Comparison of ENCODE assay signal across 25 mouse cellular contexts in the genomic region with DNA sequence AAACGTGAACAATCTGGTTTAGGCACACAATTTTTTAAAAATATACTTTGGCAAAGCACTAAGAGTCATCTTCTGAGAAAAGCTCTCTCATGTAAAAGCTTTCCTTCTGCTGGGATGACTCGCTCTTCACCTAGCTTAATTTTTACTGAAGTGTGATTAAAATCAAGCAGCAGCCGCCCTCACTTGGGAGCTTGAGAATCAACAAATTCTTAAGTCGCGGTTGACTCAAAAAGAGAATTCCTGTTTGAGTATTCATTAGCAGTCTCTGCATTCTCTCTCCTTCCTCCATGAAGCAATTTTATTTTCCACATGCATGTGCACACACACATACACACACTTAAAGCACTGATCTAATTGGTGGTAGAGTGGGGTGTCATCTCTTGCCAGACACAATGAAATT. TPM values are rescaled to one million over a fixed set of nuclear protein-coding genes. Genes with fewer than 3 reads are reported as not detected.
DNase-seq lines count a peak whose midpoint lies in the region; ATAC-seq and TF ChIP-seq lines count a peak whose summit lies in the region.
"Had no signal": no experiment of that assay in that cellular context is flagged by ENCODE, and none has a peak within 500 bp of the region (broad histone marks: within the 10 kb centered on the region; RNA-seq: fewer than 3 reads in every experiment).

No protein-coding gene starts in this region.

- dilution Hi-C loops in CH12.LX (cut with MboI; ENCODE audit: extremely low pct_ligation_motif_present, extremely low pct_unique_long_range_greater_than_20kb, low sequenced_read_pairs) = no loop called here

- H3K79me2 ChIP-seq in CH12.LX (replicated peaks; ENCODE audit: control insufficient read depth, extremely low read depth, insufficient read depth, poor library complexity, severe bottlenecking) = no peaks in the 10 kb centered on the region

- H3K9ac ChIP-seq in CH12.LX (ENCODE audit: insufficient read depth, low read depth) = no peak overlapping the region
- no peak overlapping the region for H3K9ac ChIP-seq in kidney, embryonic 16.5 days (replicated peaks; ENCODE audit: low read length)
- H3K9ac ChIP-seq: embryonic facial prominence, embryonic 12.5 days; forebrain, embryonic 13.5 days; forebrain, embryonic 15.5 days; forebrain, postnatal 0 days had no signal

- no peaks in the 10 kb centered on the region for H3K36me3 ChIP-seq in CH12.LX (replicated peaks in 1 of 2; ENCODE audit: control insufficient read depth in 1 of 2, insufficient read depth in 1 of 2, low read length in 1 of 2)
- H3K36me3 ChIP-seq in kidney, embryonic 16.5 days (ENCODE audit: insufficient read depth, low read length) = no peaks in the 10 kb centered on the region
- H3K36me3 ChIP-seq: embryonic facial prominence, embryonic 10.5 days; embryonic facial prominence, embryonic 12.5 days had no signal

- WGBS in kidney, embryonic 16.5 days = 77% methylated on average over 5 of the region's 5 CpGs

- TF ChIP-seq RAD21 in CH12.LX (IDR thresholded peaks at IDR 0.05; ENCODE audit: low read depth, low read length) = no peak

- in situ Hi-C loops in CH12.LX (cut with MboI; ENCODE audit: low pct_ligation_motif_present, low pct_unique_long_range_greater_than_20kb, low sequenced_read_pairs) = no loop called here

- TF ChIP-seq CTCF in CH12.LX (conservative IDR thresholded peaks at IDR 0.05 in 1 of 2, IDR thresholded peaks at IDR 0.05 in 1 of 2; ENCODE audit: low read depth in 2 of 2, low read length in 2 of 2) = no peak

- no peak overlapping the region for H3K4me3 ChIP-seq in CH12.LX (replicated peaks in 1 of 3; ENCODE audit: low read depth in 2 of 3, low read length in 2 of 3, poor library complexity in 1 of 3)
- no peak overlapping the region for H3K4me3 ChIP-seq in kidney, embryonic 16.5 days (ENCODE audit: low read length)
- H3K4me3 ChIP-seq: embryonic facial prominence, embryonic 10.5 days; embryonic facial prominence, embryonic 12.5 days; forebrain, embryonic 13.5 days; forebrain, embryonic 15.5 days had no signal

- no peaks in the 10 kb centered on the region for H3K27me3 ChIP-seq in CH12.LX (replicated peaks)
- H3K27me3 ChIP-seq in kidney, embryonic 16.5 days (ENCODE audit: insufficient read depth, low read length) = no peaks in the 10 kb centered on the region
- H3K27me3 ChIP-seq: embryonic facial prominence, embryonic 12.5 days; forebrain, embryonic 13.5 days; forebrain, embryonic 15.5 days had no signal

- 0 out of 4 replicates have a peak, but pooled peaks cover 0 to 2% of the 10 kb centered on the region in 2 experiments for H3K4me1 ChIP-seq in CH12.LX (ENCODE audit: control insufficient read depth in 1 of 2, insufficient read depth in 2 of 2)
- no peaks in the 10 kb centered on the region for H3K4me1 ChIP-seq in kidney, embryonic 16.5 days (ENCODE audit: insufficient read depth, low read length)
- H3K4me1 ChIP-seq: embryonic facial prominence, embryonic 10.5 days; embryonic facial prominence, embryonic 12.5 days; forebrain, embryonic 13.5 days; forebrain, embryonic 15.5 days had no signal

- peak; percentile 58; the same call in 1 of the 2 replicates for TF ChIP-seq EP300 in CH12.LX (IDR thresholded peaks at IDR 0.05; ENCODE audit: low read length)

- no peak overlapping the region for H3K27ac ChIP-seq in CH12.LX (ENCODE audit: insufficient read depth, low read depth)
- no peak overlapping the region for H3K27ac ChIP-seq in kidney, embryonic 16.5 days (ENCODE audit: low read length)
- H3K27ac ChIP-seq: embryonic facial prominence, embryonic 10.5 days; embryonic facial prominence, embryonic 12.5 days; forebrain, embryonic 13.5 days; forebrain, embryonic 15.5 days had no signal

- TF ChIP-seq POLR2A in CH12.LX (IDR thresholded peaks at IDR 0.05; ENCODE audit: low read depth, low read length) = no peak

- DNase-seq in heart, adult 11 months = peak; percentile 64
- no peak for DNase-seq in heart, adult 9 months (ENCODE audit: low spot score in 2 of 2)
- DNase-seq in CH12.LX (ENCODE audit: extremely low read depth) = no peak
- peak; percentile 29 for DNase-seq in induced T-regulatory cell, adult 2 months (ENCODE audit: low read depth)
- DNase-seq in adrenal gland, adult (ENCODE audit: inconsistent age in 2 of 2, low spot score in 1 of 2) = no peak
- DNase-seq in adrenal gland, postnatal 25 days = no peak
- DNase-seq: adrenal gland, adult 8-10 months; adrenal gland, postnatal 14 days; B cell, adult 2 months; cerebellum, adult 11-12 months; cerebellum, adult 2 months; cerebellum, adult 9-10 months; cerebellum, postnatal 10 days; cerebellum, postnatal 25 days; forebrain, postnatal 0 days had no signal

- no peaks in the 10 kb centered on the region for H3K9me3 ChIP-seq in CH12.LX (replicated peaks; ENCODE audit: low read length)
- no peaks in the 10 kb centered on the region for H3K9me3 ChIP-seq in kidney, embryonic 16.5 days (ENCODE audit: low read length)
- H3K9me3 ChIP-seq: embryonic facial prominence, embryonic 10.5 days; embryonic facial prominence, embryonic 12.5 days; forebrain, embryonic 13.5 days; forebrain, embryonic 15.5 days had no signal

- ATAC-seq in kidney, embryonic 16.5 days (ENCODE audit: low FRiP score, low TSS enrichment) = no peak
- ATAC-seq: CD4-positive, CD25-positive, alpha-beta regulatory T cell, adult 4 months; forebrain, embryonic 13.5 days; forebrain, embryonic 15.5 days; forebrain, postnatal 0 days had no signal

- H3K4me2 ChIP-seq in CH12.LX (ENCODE audit: insufficient read depth, low read depth, poor library complexity, severe bottlenecking) = no peak overlapping the region
- no peak overlapping the region for H3K4me2 ChIP-seq in kidney, embryonic 16.5 days (replicated peaks; ENCODE audit: low read depth, low read length)
- H3K4me2 ChIP-seq: embryonic facial prominence, embryonic 12.5 days; forebrain, embryonic 13.5 days; forebrain, embryonic 15.5 days had no signal

TF ChIP-seq in CH12.LX, 34 proteins besides CTCF, POLR2A, EP300 and RAD21:
- no peak for TF ChIP-seq KAT2A (IDR thresholded peaks at IDR 0.05; ENCODE audit: insufficient replicate concordance, low read length)
- no peak for TF ChIP-seq ZNF384 (IDR thresholded peaks at IDR 0.05; ENCODE audit: low read depth, low read length)
- TF ChIP-seq ELF1 (IDR thresholded peaks at IDR 0.05; ENCODE audit: low read depth, low read length) = no peak
- no peak for TF ChIP-seq ZC3H11A (IDR thresholded peaks at IDR 0.05; ENCODE audit: low read depth, low read length)
- TF ChIP-seq JUN (IDR thresholded peaks at IDR 0.05; ENCODE audit: insufficient read depth, low read depth, low read length) = peak; percentile 57; the same call in 1 of the 2 replicates
- TF ChIP-seq HCFC1 (IDR thresholded peaks at IDR 0.05; ENCODE audit: low read depth, low read length) = no peak
- no peak for TF ChIP-seq POLR2AphosphoS2 (IDR thresholded peaks at IDR 0.05; ENCODE audit: low read depth, low read length)
- no peak for TF ChIP-seq MEF2A (IDR thresholded peaks at IDR 0.05; ENCODE audit: borderline replicate concordance, low read depth, low read length)
- no peak for TF ChIP-seq ZKSCAN1 (IDR thresholded peaks at IDR 0.05; ENCODE audit: borderline replicate concordance, low read depth, low read length)
- no peak for TF ChIP-seq CHD1 (IDR thresholded peaks at IDR 0.05; ENCODE audit: low read depth, low read length)
- no peak for TF ChIP-seq CHD2 (IDR thresholded peaks at IDR 0.05; ENCODE audit: low read length)
- peak; percentile 83 for TF ChIP-seq IRF4 (IDR thresholded peaks at IDR 0.05; ENCODE audit: low read depth, low read length)
- no peak for TF ChIP-seq USF2 (conservative IDR thresholded peaks at IDR 0.05; ENCODE audit: low read depth, low read length)
- no peak for TF ChIP-seq RCOR1 (conservative IDR thresholded peaks at IDR 0.05; ENCODE audit: low read depth, low read length)
- TF ChIP-seq ZMIZ1 (IDR thresholded peaks at IDR 0.05; ENCODE audit: low read depth, low read length) = no peak
- TF ChIP-seq BHLHE40 (IDR thresholded peaks at IDR 0.05; ENCODE audit: low read depth, low read length) = 0 out of 2 replicates have a peak, but pooled peaks have one; percentile 24
- TF ChIP-seq JUND (conservative IDR thresholded peaks at IDR 0.05; ENCODE audit: low read depth, low read length) = peak; percentile 57; the same call in 1 of the 2 replicates
- no peak for TF ChIP-seq MAFK (IDR thresholded peaks at IDR 0.05; ENCODE audit: insufficient replicate concordance, low read length)

RNA-seq across cellular contexts. Expression of gene Sult6b2, which starts 21.1 kb away (rescaled TPM):
- total RNA-seq in CH12.LX (2012; rRNA removed) (0.08 and 0.25 TPM in 2 replicates), CH12.LX (2014; rRNA removed) (0.49 and 0.54 TPM in 2 replicates)
- 1.1 and 1.8 TPM in 2 replicates for polyA plus RNA-seq in CH12.LX (2012; ENCODE audit: insufficient read length, low read depth)
- not detected in 2 replicates for total RNA-seq in adrenal gland, postnatal 25 days (2021)
- polyA plus RNA-seq in kidney, embryonic 16.5 days (2015; fragmentation: Nextera tagmentation; extraction: Ambion mirVana) = not detected in 2 replicates
- total RNA-seq: adrenal gland, adult 18-20 months; adrenal gland, adult 8-10 months; adrenal gland, postnatal 14 days; adrenal gland, postnatal 4 days; MEL had no signal
- polyA plus RNA-seq: CD4-positive, CD25-positive, alpha-beta regulatory T cell, adult 4 months; embryonic facial prominence, embryonic 10.5 days; embryonic facial prominence, embryonic 12.5 days; embryonic facial prominence, embryonic 14.5 days; forebrain, embryonic 13.5 days had no signal

Comparison
In these comparisons a context has a peak if more than half of its experiments do, and no peak if none do; other contexts are left out.
1. DNase-seq: peak in heart, adult 11 months (single experiment) and induced T-regulatory cell, adult 2 months (single experiment); none in heart, adult 9 months (0 of 2), CH12.LX (single experiment), adrenal gland, adult (0 of 2) and adrenal gland, postnatal 25 days (single experiment).